Mouse (Mus musculus): ENCODE results near the gene Tmem82. TPM values are rescaled to one million over a fixed set of nuclear protein-coding genes. Genes with fewer than 3 reads are reported as not detected.

Gene Tmem82
- polyA plus RNA-seq (2015; fragmentation: Nextera tagmentation; extraction: Ambion mirVana) = 42.0 and 45.7 TPM in 2 replicates

DNA sequence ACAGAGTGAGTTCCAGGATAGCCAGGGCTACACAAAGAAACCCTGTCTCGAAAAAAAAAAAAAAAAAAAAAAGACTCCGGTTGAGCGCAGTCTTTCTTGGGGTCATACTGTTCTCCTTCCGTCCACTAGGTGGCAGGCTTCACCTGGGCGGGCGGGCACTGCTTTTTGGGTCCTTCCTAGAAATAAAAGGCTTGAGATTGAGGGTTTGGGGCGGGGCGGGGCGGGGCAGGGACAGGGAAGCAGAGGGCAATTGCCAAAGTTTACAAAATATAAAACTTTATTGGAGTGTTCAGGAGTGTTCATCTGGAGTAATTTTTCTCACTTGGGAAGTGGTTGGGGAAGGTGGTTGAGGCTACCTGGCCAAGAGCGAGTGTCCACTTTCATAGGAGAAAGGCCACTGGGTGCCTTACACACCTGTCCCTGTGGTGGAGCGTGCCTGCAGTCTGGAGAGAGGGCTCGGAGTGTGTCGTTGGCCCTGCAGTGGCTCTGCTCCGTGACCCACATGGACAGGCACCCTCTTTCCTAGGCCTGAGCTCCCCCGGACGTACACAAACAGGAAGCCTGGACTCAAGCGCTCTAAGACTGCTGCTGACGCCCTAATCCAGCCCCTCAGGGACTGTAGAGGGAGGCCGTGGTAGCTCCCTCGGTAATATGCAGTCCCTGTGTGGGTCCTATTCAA is at the start of gene Tmem82:
TSS of gene Tmem82 (minus strand) at position 69 of the 679 bp plus-strand sequence.
- H3K9ac ChIP-seq (ENCODE audit: low read depth, low read length) = peak within 1 kb of the TSS; percentile 66
- ATAC-seq = 0 out of 2 replicates have a peak, but pooled peaks have one; percentile 19

DNA sequence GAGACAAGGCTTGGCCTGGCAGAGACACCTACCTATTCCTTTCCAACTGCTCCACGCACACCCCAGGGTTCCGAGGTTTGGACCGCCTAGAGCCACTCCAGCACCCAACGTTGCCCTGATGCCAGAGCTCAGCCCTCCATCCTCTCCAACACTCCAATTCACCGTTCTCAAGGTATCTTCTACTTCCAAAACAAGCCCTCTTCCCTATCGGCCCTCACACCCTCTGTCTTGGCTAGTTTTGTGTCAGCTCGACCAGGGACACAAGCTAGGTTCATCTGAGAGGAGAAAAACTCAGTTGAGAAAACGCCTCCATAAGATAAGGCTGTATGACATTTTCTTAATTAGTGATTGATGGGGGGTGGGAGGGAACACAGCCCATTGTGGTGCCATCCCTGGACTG is 46.4 kb upstream of the Tmem82 start, which contains the start of gene Plekhm2:
TSS of gene Plekhm2 (minus strand) at position 101 of the 400 bp plus-strand sequence.
- Histone ChIP-seq H3K27me3 (replicated peaks; ENCODE audit: control insufficient read depth, insufficient read depth, low read length) (no peaks in the 10 kb centered on the region), H3K27ac (ENCODE audit: low read depth, low read length) (peak within 1 kb of the TSS; percentile 78), H3K9me3 (ENCODE audit: control insufficient read depth) (no peaks in the 10 kb centered on the region), H3K4me3 (ENCODE audit: low read depth, low read length) (peak within 1 kb of the TSS; percentile 65), H3K9ac (ENCODE audit: low read depth, low read length) (peak within 1 kb of the TSS; percentile 91), H3K4me1 (replicated peaks; ENCODE audit: control insufficient read depth, insufficient read depth, low read length) (peaks cover 4% of the 10 kb centered on the region; the same call in 1 of the 2 replicates), H3K4me2 (replicated peaks; ENCODE audit: low read depth) (peak within 1 kb of the TSS; percentile 78), H3K36me3 (ENCODE audit: control insufficient read depth, insufficient read depth) (no peaks in the 10 kb centered on the region; the same call in 1 of the 2 replicates)
- 69% methylated on average over 8 of the region's 8 CpGs for WGBS
- 0 out of 2 replicates have a peak, but pooled peaks have one; percentile 2 for ATAC-seq
- TF ChIP-seq CTCF (IDR thresholded peaks at IDR 0.05; ENCODE audit: low read depth) = no peak

More for the DNA sequence above, at the start of gene Tmem82:
- TF ChIP-seq CTCF (IDR thresholded peaks at IDR 0.05; ENCODE audit: low read depth) = peak; percentile 78
- no peaks in the 10 kb centered on the region for H3K27me3 ChIP-seq (replicated peaks; ENCODE audit: control insufficient read depth, insufficient read depth, low read length)
- H3K36me3 ChIP-seq (ENCODE audit: control insufficient read depth, insufficient read depth) = peaks cover 7% of the 10 kb centered on the region; the same call in 1 of the 2 replicates
- peak within 1 kb of the TSS; percentile 87 for H3K4me2 ChIP-seq (replicated peaks; ENCODE audit: low read depth)
- 21% methylated on average over 20 of the region's 20 CpGs for WGBS
- peak within 1 kb of the TSS; percentile 93 for H3K27ac ChIP-seq (ENCODE audit: low read depth, low read length)
- peak within 1 kb of the TSS; percentile 57 for H3K4me3 ChIP-seq (ENCODE audit: low read depth, low read length)
- no peaks in the 10 kb centered on the region for H3K9me3 ChIP-seq (ENCODE audit: control insufficient read depth)
- 0 out of 2 replicates have a peak, but pooled peaks cover 4% of the 10 kb centered on the region for H3K4me1 ChIP-seq (replicated peaks; ENCODE audit: control insufficient read depth, insufficient read depth, low read length)

DNA sequence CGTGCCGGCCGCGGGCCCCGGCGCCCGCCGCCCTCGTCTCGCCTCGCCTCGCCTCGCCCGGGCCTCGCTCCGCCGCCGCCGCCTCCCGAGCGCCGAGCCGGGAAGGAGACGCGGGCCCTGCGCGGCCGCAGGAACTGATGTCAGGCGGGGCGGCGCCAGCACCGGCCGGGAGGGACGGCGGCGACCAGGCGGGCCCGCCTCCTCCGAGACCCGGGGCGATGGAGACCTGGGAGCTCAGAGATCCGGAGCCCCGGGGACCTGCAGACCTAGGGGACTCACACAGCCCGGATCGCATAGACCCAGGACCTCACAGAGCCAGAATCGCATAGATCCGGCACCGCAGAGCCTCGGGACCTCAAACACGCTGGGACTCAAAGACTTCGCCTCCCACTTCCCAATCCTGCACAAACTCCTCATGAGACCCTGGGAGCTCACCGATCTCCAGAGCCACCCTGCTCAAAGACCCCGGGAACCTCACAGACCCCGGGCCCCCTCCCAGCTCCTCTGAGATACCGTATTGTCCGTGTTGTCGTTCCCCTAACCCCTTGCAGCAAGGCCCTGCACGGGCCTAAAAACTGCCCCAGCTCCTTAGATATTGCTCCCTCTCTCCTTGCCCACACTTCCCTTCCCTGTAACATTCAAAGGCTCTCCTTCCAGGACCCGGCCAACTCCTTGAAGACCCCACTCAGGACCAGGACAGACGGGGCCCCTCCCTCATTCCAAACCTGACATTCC is 45.7 kb upstream of the Tmem82 start:
- peak overlapping the region; percentile 91 for H3K9ac ChIP-seq (ENCODE audit: low read depth, low read length)
- no peaks in the 10 kb centered on the region; the same call in 1 of the 2 replicates for H3K36me3 ChIP-seq (ENCODE audit: control insufficient read depth, insufficient read depth)
- H3K9me3 ChIP-seq (ENCODE audit: control insufficient read depth) = no peaks in the 10 kb centered on the region
- peak overlapping the region; percentile 78 for H3K4me2 ChIP-seq (replicated peaks; ENCODE audit: low read depth)
- peak; percentile 78 for ATAC-seq
- WGBS = 2% methylated on average over 49 of the region's 60 CpGs
- no peaks in the 10 kb centered on the region for H3K27me3 ChIP-seq (replicated peaks; ENCODE audit: control insufficient read depth, insufficient read depth, low read length)
- peak overlapping the region; percentile 78 for H3K27ac ChIP-seq (ENCODE audit: low read depth, low read length)
- peak overlapping the region; percentile 65 for H3K4me3 ChIP-seq (ENCODE audit: low read depth, low read length)
- H3K4me1 ChIP-seq (replicated peaks; ENCODE audit: control insufficient read depth, insufficient read depth, low read length) = peaks cover 4% of the 10 kb centered on the region; the same call in 1 of the 2 replicates
- TF ChIP-seq CTCF (IDR thresholded peaks at IDR 0.05; ENCODE audit: low read depth) = no peak

DNA sequence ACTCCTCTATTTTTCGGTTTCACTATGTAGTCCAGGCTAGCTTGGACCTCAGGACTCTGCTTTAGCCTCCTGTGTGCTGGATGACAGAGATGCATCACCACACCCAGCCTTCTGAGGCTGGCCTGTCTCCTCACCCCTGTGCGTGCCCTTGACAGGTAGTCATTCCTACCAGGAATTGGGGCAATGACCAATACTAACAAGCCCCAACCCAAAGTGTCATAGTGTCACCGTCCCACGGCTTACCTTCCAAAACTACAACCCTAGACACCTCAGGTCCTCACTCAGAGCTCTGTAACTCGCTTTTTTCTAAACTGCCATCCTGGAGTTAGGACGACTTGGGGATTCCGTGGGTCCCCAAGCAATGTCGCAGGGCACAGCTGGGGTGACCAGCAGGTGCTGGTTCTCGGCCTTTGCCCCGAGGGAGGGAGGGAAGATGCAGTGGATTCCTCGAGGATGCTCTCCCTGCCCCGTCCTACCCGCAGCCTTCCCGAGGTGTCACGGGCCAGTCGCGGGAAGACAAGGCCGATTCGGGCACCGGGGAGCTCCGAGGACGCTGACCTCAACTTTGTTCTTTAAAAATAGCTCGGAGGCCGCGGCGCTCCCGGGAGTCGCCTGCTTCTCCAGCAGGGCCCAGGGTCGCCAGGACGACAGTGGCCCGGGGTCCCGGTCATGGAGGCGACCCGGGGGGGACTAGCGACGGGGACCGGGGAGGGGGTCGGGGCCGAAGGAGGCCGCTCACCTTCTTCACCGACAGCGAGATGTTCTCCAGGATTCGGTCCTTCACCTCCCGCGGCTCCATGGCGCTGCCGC is 44.9 kb upstream of the Tmem82 start:
- H3K4me2 ChIP-seq (replicated peaks; ENCODE audit: low read depth) = peak overlapping the region; percentile 78
- H3K9ac ChIP-seq (ENCODE audit: low read depth, low read length) = peak overlapping the region; percentile 91
- H3K4me1 ChIP-seq (replicated peaks; ENCODE audit: control insufficient read depth, insufficient read depth, low read length) = peaks cover 4% of the 10 kb centered on the region; the same call in 1 of the 2 replicates
- WGBS = 4% methylated on average over 42 of the region's 47 CpGs
- H3K27ac ChIP-seq (ENCODE audit: low read depth, low read length) = peak overlapping the region; percentile 78
- H3K27me3 ChIP-seq (replicated peaks; ENCODE audit: control insufficient read depth, insufficient read depth, low read length) = no peaks in the 10 kb centered on the region
- no peaks in the 10 kb centered on the region; the same call in 1 of the 2 replicates for H3K36me3 ChIP-seq (ENCODE audit: control insufficient read depth, insufficient read depth)
- H3K9me3 ChIP-seq (ENCODE audit: control insufficient read depth) = no peaks in the 10 kb centered on the region
- ATAC-seq = peak; percentile 17
- no peak for TF ChIP-seq CTCF (IDR thresholded peaks at IDR 0.05; ENCODE audit: low read depth)
- H3K4me3 ChIP-seq (ENCODE audit: low read depth, low read length) = peak overlapping the region; percentile 65

DNA sequence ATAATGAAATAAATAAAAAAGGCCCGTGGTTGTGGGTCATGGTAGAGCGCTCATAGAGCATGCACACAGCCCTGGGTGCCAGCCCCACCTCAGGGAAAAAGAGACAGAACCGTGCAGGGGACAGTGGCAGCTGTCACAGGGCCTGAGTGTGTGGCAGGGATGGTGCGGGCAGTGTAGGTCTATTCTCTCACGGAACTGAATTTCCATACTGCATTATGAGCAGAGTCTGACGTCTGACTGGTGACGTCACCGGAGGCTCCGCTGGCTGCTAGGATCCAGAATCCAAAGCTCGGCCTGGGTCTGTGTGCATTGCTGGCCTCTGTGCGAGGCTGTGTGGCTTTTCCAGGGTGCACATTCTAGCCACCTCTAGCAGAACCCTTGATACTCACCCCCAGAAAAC is 42.5 kb upstream of the Tmem82 start:
- Histone ChIP-seq H3K4me3 (ENCODE audit: low read depth, low read length) (no peak overlapping the region), H3K9me3 (ENCODE audit: control insufficient read depth) (no peaks in the 10 kb centered on the region), H3K4me2 (replicated peaks; ENCODE audit: low read depth) (no peak overlapping the region), H3K27me3 (replicated peaks; ENCODE audit: control insufficient read depth, insufficient read depth, low read length) (no peaks in the 10 kb centered on the region), H3K27ac (ENCODE audit: low read depth, low read length) (no peak overlapping the region), H3K4me1 (replicated peaks; ENCODE audit: control insufficient read depth, insufficient read depth, low read length) (peaks cover 4% of the 10 kb centered on the region; the same call in 1 of the 2 replicates), H3K9ac (ENCODE audit: low read depth, low read length) (no peak overlapping the region; the same call in 1 of the 2 replicates), H3K36me3 (ENCODE audit: control insufficient read depth, insufficient read depth) (no peaks in the 10 kb centered on the region; the same call in 1 of the 2 replicates)
- TF ChIP-seq CTCF (IDR thresholded peaks at IDR 0.05; ENCODE audit: low read depth) = no peak
- no peak for ATAC-seq
- WGBS = 93% methylated on average over 11 of the region's 11 CpGs
